Mouse (Mus musculus): ENCODE results near the gene Cmtm2a. TPM values are rescaled to one million over a fixed set of nuclear protein-coding genes. Genes with fewer than 3 reads are reported as not detected.
"Not testable (repeated sequence)": the region's sequence is repeated elsewhere in the genome, so short reads cannot be mapped to it uniquely, and the experiment has no call there.

Cmtm2a gene
- polyA plus RNA-seq, 1 experiment from 2014 or later: not detected

GRCm38 (mm10) chr8:104332665-104333631 is 40.0 kb upstream of the Cmtm2a start:
- Histone ChIP-seq H3K4me2 (no peak overlapping the region), H3K4me1 (no peaks in the 10 kb centered on the region), H3K9ac (no peak overlapping the region), H3K36me3 (no peaks in the 10 kb centered on the region), H3K4me3 (no peak overlapping the region), H3K27me3 (no peaks in the 10 kb centered on the region), H3K9me3 (no peaks in the 10 kb centered on the region), H3K27ac (no peak overlapping the region)
- 74% methylated on average over 5 of the region's 5 CpGs for WGBS
- ATAC-seq (ENCODE audit: borderline replicate concordance, extremely low read depth, low FRiP score, low TSS enrichment): no peak

GRCm38 (mm10) chr8:104321930-104322329 is 28.9 kb upstream of the Cmtm2a start, which contains the start of gene Cmtm2b:
TSS of gene Cmtm2b (plus strand) at chr8:104322230.
- H3K4me3 ChIP-seq: not testable (repeated sequence)
- WGBS: 85% methylated on average over 12 of the region's 12 CpGs

GRCm38 (mm10) chr8:104321267-104321666 is 28.3 kb upstream of the Cmtm2a start, which contains the start of gene Gm11020:
TSS of gene Gm11020 (plus strand) at chr8:104321567.
- not testable (repeated sequence) for H3K27ac ChIP-seq
- 77% methylated on average over 11 of the region's 11 CpGs for WGBS

More at GRCm38 (mm10) chr8:104321930-104322329, 28.9 kb upstream of the Cmtm2a start, which contains the start of gene Cmtm2b:
- H3K27ac ChIP-seq; ATAC-seq (ENCODE audit: borderline replicate concordance, extremely low read depth, low FRiP score, low TSS enrichment); H3K4me1 ChIP-seq; H3K9me3 ChIP-seq; H3K4me2 ChIP-seq; H3K9ac ChIP-seq; H3K36me3 ChIP-seq; H3K27me3 ChIP-seq: not testable (repeated sequence)

GRCm38 (mm10) chr8:104313311-104313710 is 20.3 kb upstream of the Cmtm2a start:
- Histone ChIP-seq H3K4me1 (no peaks in the 10 kb centered on the region), H3K27ac (no peak overlapping the region), H3K9me3 (no peaks in the 10 kb centered on the region), H3K9ac (no peak overlapping the region), H3K36me3 (no peaks in the 10 kb centered on the region), H3K4me3 (no peak overlapping the region), H3K4me2 (no peak overlapping the region), H3K27me3 (no peaks in the 10 kb centered on the region)
- WGBS: 65% methylated on average over 4 of the region's 4 CpGs
- no peak for ATAC-seq (ENCODE audit: borderline replicate concordance, extremely low read depth, low FRiP score, low TSS enrichment)

More at GRCm38 (mm10) chr8:104321267-104321666, 28.3 kb upstream of the Cmtm2a start, which contains the start of gene Gm11020:
- not testable (repeated sequence) for H3K4me3 ChIP-seq; H3K9me3 ChIP-seq; H3K9ac ChIP-seq; H3K36me3 ChIP-seq; H3K4me1 ChIP-seq; H3K27me3 ChIP-seq; ATAC-seq (ENCODE audit: borderline replicate concordance, extremely low read depth, low FRiP score, low TSS enrichment); H3K4me2 ChIP-seq

- H3K4me1 ChIP-seq; ATAC-seq (ENCODE audit: borderline replicate concordance, extremely low read depth, low FRiP score, low TSS enrichment); H3K36me3 ChIP-seq; H3K9ac ChIP-seq; H3K27ac ChIP-seq; H3K4me2 ChIP-seq; H3K27me3 ChIP-seq; H3K4me3 ChIP-seq; H3K9me3 ChIP-seq: not testable (repeated sequence)
- WGBS: 90% methylated on average over 3 of the region's 3 CpGs
Measured at GRCm38 (mm10) chr8:104312023-104312422, 19.0 kb upstream of the Cmtm2a start.

GRCm38 (mm10) chr8:104309441-104310155 is 16.6 kb upstream of the Cmtm2a start, which contains the start of the genes Gm45711 and Cmtm1:
TSS of gene Gm45711 (minus strand) at chr8:104310081.
TSS of gene Cmtm1 (minus strand) at chr8:104310145.
- ATAC-seq (ENCODE audit: borderline replicate concordance, extremely low read depth, low FRiP score, low TSS enrichment); H3K27me3 ChIP-seq; H3K36me3 ChIP-seq; H3K4me3 ChIP-seq; H3K9me3 ChIP-seq; H3K4me2 ChIP-seq; H3K27ac ChIP-seq; H3K4me1 ChIP-seq; H3K9ac ChIP-seq: not testable (repeated sequence)
- WGBS: 84% methylated on average over 36 of the region's 36 CpGs

- not testable (repeated sequence) for H3K9ac ChIP-seq; ATAC-seq (ENCODE audit: borderline replicate concordance, extremely low read depth, low FRiP score, low TSS enrichment); H3K4me1 ChIP-seq; H3K4me2 ChIP-seq; H3K9me3 ChIP-seq; H3K36me3 ChIP-seq; H3K27ac ChIP-seq; H3K27me3 ChIP-seq; H3K4me3 ChIP-seq
- WGBS: 39% methylated on average over 6 of the region's 6 CpGs
Measured at GRCm38 (mm10) chr8:104308341-104308740, 15.4 kb upstream of the Cmtm2a start.

GRCm38 (mm10) chr8:104304962-104305361 is 12.0 kb upstream of the Cmtm2a start:
- no peaks in the 10 kb centered on the region for H3K4me1 ChIP-seq
- 82% methylated on average over 11 of the region's 11 CpGs for WGBS

GRCm38 (mm10) chr8:104302536-104302935 is 9.6 kb upstream of the Cmtm2a start:
- not testable (repeated sequence) for ATAC-seq (ENCODE audit: borderline replicate concordance, extremely low read depth, low FRiP score, low TSS enrichment); H3K4me3 ChIP-seq; H3K27me3 ChIP-seq; H3K9me3 ChIP-seq; H3K4me1 ChIP-seq; H3K9ac ChIP-seq; H3K36me3 ChIP-seq; H3K4me2 ChIP-seq; H3K27ac ChIP-seq
- WGBS: 88% methylated on average over 4 of the region's 4 CpGs

More at GRCm38 (mm10) chr8:104304962-104305361, 12.0 kb upstream of the Cmtm2a start:
- Histone ChIP-seq H3K9ac (no peak overlapping the region), H3K9me3 (no peaks in the 10 kb centered on the region), H3K4me2 (no peak overlapping the region), H3K27me3 (no peaks in the 10 kb centered on the region), H3K4me3 (no peak overlapping the region), H3K36me3 (no peaks in the 10 kb centered on the region), H3K27ac (no peak overlapping the region)
- ATAC-seq (ENCODE audit: borderline replicate concordance, extremely low read depth, low FRiP score, low TSS enrichment): no peak

- not testable (repeated sequence) for H3K4me3 ChIP-seq; H3K4me2 ChIP-seq; H3K9ac ChIP-seq; H3K27ac ChIP-seq; H3K9me3 ChIP-seq; H3K27me3 ChIP-seq; H3K36me3 ChIP-seq; H3K4me1 ChIP-seq; ATAC-seq (ENCODE audit: borderline replicate concordance, extremely low read depth, low FRiP score, low TSS enrichment)
- 13% methylated on average over 3 of the region's 3 CpGs for WGBS
Measured at GRCm38 (mm10) chr8:104301577-104301976, 8.6 kb upstream of the Cmtm2a start.

GRCm38 (mm10) chr8:104294396-104294795 is 1.4 kb upstream of the Cmtm2a start:
- 79% methylated on average over 1 of the region's 1 CpGs for WGBS

More at GRCm38 (mm10) chr8:104294396-104294795, 1.4 kb upstream of the Cmtm2a start:
- ATAC-seq (ENCODE audit: borderline replicate concordance, extremely low read depth, low FRiP score, low TSS enrichment): no peak
- H3K4me1 ChIP-seq: no peaks in the 10 kb centered on the region
- no peak overlapping the region for H3K4me3 ChIP-seq
- H3K27ac ChIP-seq: no peak overlapping the region
- no peaks in the 10 kb centered on the region for H3K36me3 ChIP-seq
- no peaks in the 10 kb centered on the region for H3K27me3 ChIP-seq
- no peaks in the 10 kb centered on the region for H3K9me3 ChIP-seq
- no peak overlapping the region for H3K9ac ChIP-seq
- no peak overlapping the region for H3K4me2 ChIP-seq

All from lung, embryonic 15.5 days (tissue).